ENCODE assay signal across 21 mouse cellular contexts in the genomic region with DNA sequence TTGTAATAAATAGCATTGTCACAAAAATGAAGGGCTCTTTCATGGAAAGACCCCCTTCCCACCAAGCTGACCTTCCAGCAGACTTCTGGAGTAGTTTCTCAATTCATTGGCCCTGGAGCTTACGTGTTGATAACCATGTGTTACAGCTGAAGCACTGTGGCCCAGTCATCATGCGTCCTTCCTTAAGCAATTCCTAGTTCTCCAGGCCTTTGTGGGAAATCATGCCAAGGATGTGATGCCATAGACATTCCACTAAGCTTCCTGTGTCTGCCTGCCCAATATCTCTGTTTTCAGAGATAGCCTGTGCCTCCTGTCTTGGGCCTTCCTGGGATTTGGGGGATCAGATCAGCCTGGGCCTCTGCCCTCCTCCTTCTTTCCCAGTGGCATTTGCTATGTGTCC.
"Had no signal": no experiment of that assay in that cellular context is flagged by ENCODE, and none has a peak within 500 bp of the region (broad histone marks: within the 10 kb centered on the region; RNA-seq: fewer than 3 reads in every experiment).

No protein-coding gene starts in this region.

- ATAC-seq: liver, postnatal 0 days; midbrain, embryonic 13.5 days; midbrain, embryonic 15.5 days had no signal

- H3K36me3 ChIP-seq: liver, embryonic 13.5 days; liver, embryonic 15.5 days; lung, embryonic 15.5 days; midbrain, embryonic 13.5 days; midbrain, embryonic 15.5 days; neural tube, embryonic 13.5 days had no signal

- H3K4me2 ChIP-seq: liver, embryonic 11.5 days; liver, embryonic 13.5 days; liver, embryonic 15.5 days; lung, embryonic 15.5 days; midbrain, embryonic 11.5 days; midbrain, embryonic 13.5 days; midbrain, embryonic 15.5 days; neural tube, embryonic 13.5 days had no signal

- H3K9ac ChIP-seq: liver, embryonic 13.5 days; liver, embryonic 15.5 days; liver, postnatal 0 days; lung, embryonic 15.5 days; midbrain, embryonic 13.5 days; midbrain, embryonic 15.5 days; neural tube, embryonic 13.5 days had no signal

- H3K27me3 ChIP-seq: liver, embryonic 13.5 days; liver, embryonic 15.5 days; lung, embryonic 15.5 days; megakaryocyte, embryonic 14.5 days; midbrain, embryonic 13.5 days; midbrain, embryonic 15.5 days; neural tube, embryonic 13.5 days had no signal

- H3K4me3 ChIP-seq: liver, embryonic 13.5 days; liver, embryonic 15.5 days; lung, embryonic 15.5 days; megakaryocyte, embryonic 14.5 days; midbrain, embryonic 13.5 days; midbrain, embryonic 15.5 days; neural tube, embryonic 13.5 days had no signal

- H3K9me3 ChIP-seq: liver, embryonic 13.5 days; liver, embryonic 15.5 days; lung, embryonic 15.5 days; megakaryocyte, embryonic 14.5 days; midbrain, embryonic 13.5 days; midbrain, embryonic 15.5 days; neural tube, embryonic 13.5 days had no signal

- H3K27ac ChIP-seq: liver, embryonic 13.5 days; liver, embryonic 15.5 days; lung, embryonic 15.5 days; macrophage; midbrain, embryonic 13.5 days; midbrain, embryonic 15.5 days; neural tube, embryonic 13.5 days had no signal

- DNase-seq: liver, embryonic 13.5 days; liver, postnatal 0 days; lung, adult 2 months; lung, postnatal 14 days; retina, postnatal 1 day; right cerebral cortex, adult 18-20 months; right cerebral cortex, postnatal 25 days; right cerebral cortex, postnatal 4 days; spleen, adult 18-20 months; thymus, adult 18-20 months; thymus, postnatal 25 days; thymus, postnatal 4 days had no signal
